Mouse (Mus musculus): ENCODE measurements around the gene Camsap2. TPM values are rescaled to one million over a fixed set of nuclear protein-coding genes. Genes with fewer than 3 reads are reported as not detected.
A peak's percentile ranks its signal among the peaks of the same experiment; 100 is the strongest.

Gene Camsap2
- polyA plus RNA-seq (2012; fragmentation: generic; extraction: Trizol), result 7.4 TPM
- long read RNA-seq, experiment 1, partial matches to known transcripts, result 1 of 4 reads
- long read RNA-seq, experiment 1, other reads (novel, unspliced or antisense), result 3 of 4 reads
- long read RNA-seq, experiment 2, partial matches to known transcripts, result 5 of 10 reads
- long read RNA-seq, experiment 2, other reads (novel, unspliced or antisense), result 5 of 10 reads

DNA sequence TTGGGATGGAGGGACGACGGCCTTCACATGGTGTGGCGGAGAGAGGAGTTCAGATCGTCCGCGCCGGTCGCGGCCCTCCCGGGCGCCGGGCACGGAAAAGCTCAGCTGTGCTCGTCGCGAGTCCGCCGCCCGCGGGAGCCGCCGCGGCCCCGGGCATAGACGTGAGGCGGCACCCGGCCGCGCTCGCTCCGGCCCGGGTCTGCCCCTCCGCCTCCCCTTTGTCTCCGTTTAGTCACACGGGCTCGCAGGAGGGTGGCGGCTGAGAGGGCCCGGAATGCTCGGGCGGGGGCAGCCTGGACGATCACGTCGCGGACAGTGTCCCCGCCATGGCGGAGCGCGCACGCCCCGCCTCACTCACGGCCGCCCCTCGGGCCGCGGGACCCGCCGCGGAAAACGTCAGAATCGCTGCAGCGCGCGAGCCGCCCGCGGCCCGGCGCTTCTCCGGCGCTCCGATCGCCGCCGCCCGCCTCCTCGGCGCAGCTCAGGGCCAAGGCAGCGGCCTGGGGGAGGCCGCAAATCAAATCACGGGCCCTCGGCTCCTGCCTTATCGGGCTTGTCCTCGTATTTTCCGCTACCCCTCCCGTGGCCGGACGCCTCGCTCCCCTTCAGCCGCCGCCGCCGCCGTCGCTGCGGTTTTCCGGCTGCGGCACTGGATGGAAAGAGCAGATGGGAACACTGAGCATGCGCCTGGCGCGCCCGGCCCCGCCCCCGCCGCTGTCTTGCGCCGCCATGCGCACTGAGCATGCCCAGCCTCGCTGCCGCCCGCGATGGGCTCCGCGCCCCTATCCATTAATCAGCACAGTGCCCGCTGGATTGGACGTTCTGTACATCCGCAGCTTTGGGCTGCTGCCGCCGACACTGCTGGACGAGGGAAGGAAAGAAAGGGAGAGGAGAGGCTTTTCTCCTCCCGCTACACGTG, at the start of gene Camsap2:
Gene Camsap2 (minus strand): TSS at position 651 of the 919 bp plus-strand sequence.
- no peaks in the 10 kb centered on the region for H3K36me3 ChIP-seq (ENCODE audit: control insufficient read depth, insufficient read depth)
- peaks cover 51% of the 10 kb centered on the region for H3K79me2 ChIP-seq (ENCODE audit: control insufficient read depth, insufficient read depth)
- H3ac ChIP-seq (ENCODE audit: control insufficient read depth, insufficient read length, low read depth), result peak within 1 kb of the TSS; percentile 80
- H3K79me3 ChIP-seq (ENCODE audit: low read depth), result peaks cover 45% of the 10 kb centered on the region
- TF ChIP-seq MAX (IDR thresholded peaks at IDR 0.05) (peak; percentile 79), CTCF (IDR thresholded peaks at IDR 0.05; ENCODE audit: control insufficient read depth, insufficient read depth, insufficient read length) (no peak)
- H3K27me3 ChIP-seq (ENCODE audit: control insufficient read depth, insufficient read depth, insufficient read length), result no peaks in the 10 kb centered on the region
- peak within 1 kb of the TSS; percentile 83 for H3K4me3 ChIP-seq (ENCODE audit: insufficient read depth, poor library complexity, severe bottlenecking)

- H3K27me3 ChIP-seq (ENCODE audit: control insufficient read depth, insufficient read depth, insufficient read length), result no peaks in the 10 kb centered on the region
- no peaks in the 10 kb centered on the region for H3K79me2 ChIP-seq (ENCODE audit: control insufficient read depth, insufficient read depth)
- H3K79me3 ChIP-seq (ENCODE audit: low read depth), result no peaks in the 10 kb centered on the region
- no peak overlapping the region for H3K4me3 ChIP-seq (ENCODE audit: insufficient read depth, poor library complexity, severe bottlenecking)
- no peaks in the 10 kb centered on the region for H3K36me3 ChIP-seq (ENCODE audit: control insufficient read depth, insufficient read depth)
- TF ChIP-seq MAX (IDR thresholded peaks at IDR 0.05) (no peak), FOSL1 (IDR thresholded peaks at IDR 0.05; ENCODE audit: insufficient read depth, low read length, poor library complexity, severe bottlenecking) (no peak), CEBPB (IDR thresholded peaks at IDR 0.05; ENCODE audit: low read depth) (no peak), USF1 (IDR thresholded peaks at IDR 0.05; ENCODE audit: low read depth) (no peak)
- H3ac ChIP-seq (ENCODE audit: control insufficient read depth, insufficient read length, low read depth), result no peak overlapping the region
Measured at GRCm38 (mm10) chr1:136395073-136395472, 49.2 kb upstream of the Camsap2 start.

DNA sequence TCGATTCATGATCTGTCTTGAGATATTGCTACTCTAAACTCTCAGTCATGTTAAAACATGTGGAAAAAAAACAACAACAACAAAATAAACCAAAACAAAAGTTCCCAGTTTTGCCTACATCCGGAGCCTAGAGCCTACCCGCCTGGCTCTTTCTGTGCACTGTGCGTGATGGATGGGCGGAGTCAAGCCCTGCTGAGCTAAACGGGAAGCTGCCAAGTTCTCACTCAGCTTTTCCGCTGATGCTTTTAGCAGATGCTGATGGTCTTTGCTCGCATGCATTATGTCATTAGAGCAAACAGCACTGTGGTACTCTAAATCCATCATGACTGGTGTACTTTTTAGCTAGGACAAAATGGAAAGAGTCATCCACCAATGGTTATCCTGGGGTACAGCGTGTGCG, 48.6 kb upstream of the Camsap2 start:
- TF ChIP-seq CEBPB (IDR thresholded peaks at IDR 0.05; ENCODE audit: low read depth) (no peak), FOSL1 (IDR thresholded peaks at IDR 0.05; ENCODE audit: insufficient read depth, low read length, poor library complexity, severe bottlenecking) (no peak), MYOD1 (IDR thresholded peaks at IDR 0.05; ENCODE audit: control insufficient read depth, insufficient read length, low read depth) (no peak), CTCF (IDR thresholded peaks at IDR 0.05; ENCODE audit: control insufficient read depth, insufficient read depth, insufficient read length) (no peak), USF1 (IDR thresholded peaks at IDR 0.05; ENCODE audit: low read depth) (no peak), MYOG (IDR thresholded peaks at IDR 0.05; ENCODE audit: control insufficient read depth, extremely low read depth, insufficient read length) (no peak), MAX (IDR thresholded peaks at IDR 0.05) (no peak)
- H3K4me3 ChIP-seq (ENCODE audit: insufficient read depth, poor library complexity, severe bottlenecking), result no peak overlapping the region
- no peak overlapping the region for H3ac ChIP-seq (ENCODE audit: control insufficient read depth, insufficient read length, low read depth)

GRCm38 (mm10) chr1:136386914-136387313, 41.0 kb upstream of the Camsap2 start:
- TF ChIP-seq MAX (IDR thresholded peaks at IDR 0.05), result no peak
- TF ChIP-seq FOSL1 (IDR thresholded peaks at IDR 0.05; ENCODE audit: insufficient read depth, low read length, poor library complexity, severe bottlenecking), result no peak
- TF ChIP-seq MYOD1 (IDR thresholded peaks at IDR 0.05; ENCODE audit: control insufficient read depth, insufficient read length, low read depth), result no peak
- no peak for TF ChIP-seq CTCF (IDR thresholded peaks at IDR 0.05; ENCODE audit: control insufficient read depth, insufficient read depth, insufficient read length)
- TF ChIP-seq CEBPB (IDR thresholded peaks at IDR 0.05; ENCODE audit: low read depth), result no peak
- TF ChIP-seq MYOG (IDR thresholded peaks at IDR 0.05; ENCODE audit: control insufficient read depth, extremely low read depth, insufficient read length), result no peak
- no peak for TF ChIP-seq USF1 (IDR thresholded peaks at IDR 0.05; ENCODE audit: low read depth)
- Histone ChIP-seq H3K4me3 (ENCODE audit: insufficient read depth, poor library complexity, severe bottlenecking) (no peak overlapping the region), H3K36me3 (ENCODE audit: control insufficient read depth, insufficient read depth) (no peaks in the 10 kb centered on the region), H3ac (ENCODE audit: control insufficient read depth, insufficient read length, low read depth) (no peak overlapping the region), H3K79me2 (ENCODE audit: control insufficient read depth, insufficient read depth) (no peaks in the 10 kb centered on the region), H3K79me3 (ENCODE audit: low read depth) (no peaks in the 10 kb centered on the region), H3K27me3 (ENCODE audit: control insufficient read depth, insufficient read depth, insufficient read length) (no peaks in the 10 kb centered on the region)

More for the DNA sequence above, 48.6 kb upstream of the Camsap2 start:
- Histone ChIP-seq H3K79me2 (ENCODE audit: control insufficient read depth, insufficient read depth) (no peaks in the 10 kb centered on the region), H3K36me3 (ENCODE audit: control insufficient read depth, insufficient read depth) (no peaks in the 10 kb centered on the region), H3K27me3 (ENCODE audit: control insufficient read depth, insufficient read depth, insufficient read length) (no peaks in the 10 kb centered on the region), H3K79me3 (ENCODE audit: low read depth) (no peaks in the 10 kb centered on the region)

DNA sequence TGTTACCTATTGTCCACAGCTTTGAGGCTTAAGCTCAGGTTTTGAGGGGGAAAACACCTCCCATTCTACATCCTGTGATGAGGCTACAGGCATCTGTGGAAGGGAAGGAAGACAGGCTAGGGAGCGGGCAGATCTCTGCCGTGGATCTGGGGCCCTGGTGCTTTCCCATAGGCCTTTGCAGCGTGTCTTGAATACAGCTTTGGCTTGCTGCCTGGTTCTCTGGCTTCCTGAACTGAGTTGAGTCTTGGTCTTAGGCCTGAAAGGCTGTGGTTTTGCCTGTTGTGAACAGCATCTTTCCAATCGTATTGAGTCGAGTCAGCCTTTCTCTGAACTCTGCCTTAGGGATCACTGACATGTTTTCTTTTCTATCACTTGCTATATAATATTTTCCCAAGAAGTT, 35.7 kb upstream of the Camsap2 start:
- no peaks in the 10 kb centered on the region for H3K36me3 ChIP-seq (ENCODE audit: control insufficient read depth, insufficient read depth)
- H3K79me3 ChIP-seq (ENCODE audit: low read depth), result no peaks in the 10 kb centered on the region
- no peak overlapping the region for H3ac ChIP-seq (ENCODE audit: control insufficient read depth, insufficient read length, low read depth)
- H3K79me2 ChIP-seq (ENCODE audit: control insufficient read depth, insufficient read depth), result no peaks in the 10 kb centered on the region
- H3K27me3 ChIP-seq (ENCODE audit: control insufficient read depth, insufficient read depth, insufficient read length), result no peaks in the 10 kb centered on the region
- no peak overlapping the region for H3K4me3 ChIP-seq (ENCODE audit: insufficient read depth, poor library complexity, severe bottlenecking)
- TF ChIP-seq USF1 (IDR thresholded peaks at IDR 0.05; ENCODE audit: low read depth) (no peak), MYOG (IDR thresholded peaks at IDR 0.05; ENCODE audit: control insufficient read depth, extremely low read depth, insufficient read length) (no peak), CEBPB (IDR thresholded peaks at IDR 0.05; ENCODE audit: low read depth) (no peak), MAX (IDR thresholded peaks at IDR 0.05) (no peak), FOSL1 (IDR thresholded peaks at IDR 0.05; ENCODE audit: insufficient read depth, low read length, poor library complexity, severe bottlenecking) (no peak), MYOD1 (IDR thresholded peaks at IDR 0.05; ENCODE audit: control insufficient read depth, insufficient read length, low read depth) (no peak)

Data from C2C12 (cell line).